Mouse (Mus musculus) liver, embryonic 12.5 days (tissue): ENCODE data around the gene Lrrn4. TPM values are rescaled to one million over a fixed set of nuclear protein-coding genes. Genes with fewer than 3 reads are reported as not detected.

Experiments used
- ATAC-seq: fragments of 200-750 bp; cut with Nextera tagmentation; 2 replicates; pipeline ENCODE4 v1.8.0; 2017; ENCODE audit warnings: moderate number of reproducible peaks, mild to moderate bottlenecking, moderate library complexity
- H3K27ac ChIP-seq: fragments of 300-500 bp; sonication (generic); 2 replicates; pipeline ENCODE4 v1.5.1; 2016; ENCODE audit warnings: mild to moderate bottlenecking
- H3K27me3 ChIP-seq: fragments of 300-500 bp; sonication (generic); replicated peaks from 2 replicates; pipeline ENCODE4 v1.6.1; 2016; ENCODE audit warnings: mild to moderate bottlenecking, moderate library complexity
- H3K36me3 ChIP-seq: fragments of 300-500 bp; sonication (generic); 2 replicates; pipeline ENCODE4 v1.6.1; 2016; ENCODE audit warnings: mild to moderate bottlenecking, moderate library complexity
- H3K4me1 ChIP-seq: fragments of 300-500 bp; sonication (generic); 2 replicates; pipeline ENCODE4 v1.6.1; 2016
- H3K4me2 ChIP-seq: fragments of 300-500 bp; sonication (generic); 2 replicates; pipeline ENCODE4 v1.6.1; 2016; ENCODE audit warnings: mild to moderate bottlenecking, moderate library complexity
- H3K4me3 ChIP-seq: fragments of 300-500 bp; sonication (generic); 2 replicates; pipeline ENCODE4 v1.5.1; 2016; ENCODE audit warnings: mild to moderate bottlenecking, moderate library complexity
- H3K9ac ChIP-seq: fragments of 300-500 bp; sonication (generic); 2 replicates; pipeline ENCODE4 v1.6.1; 2016; ENCODE audit warnings: mild to moderate bottlenecking, moderate library complexity
- H3K9me3 ChIP-seq: fragments of 300-500 bp; sonication (generic); replicated peaks from 2 replicates; pipeline ENCODE4 v1.6.1; 2016; ENCODE audit warnings: mild to moderate bottlenecking, moderate library complexity
- WGBS: fragments of 180-500 bp; shearing (Covaris S2); methylation state at CpG from one replicate; pipeline ENCODE4 v1.1.7; 2016; ENCODE audit not compliant: insufficient replicate concordance; 5-methylcytosine and 5-hydroxymethylcytosine counted together
- polyA plus RNA-seq: library from polyadenylated mRNA; unstranded; fragments of >200 nt; fragmentation: Nextera tagmentation; extraction: Ambion mirVana; gene quantifications from 2 replicates; pipeline ENCODE4 v1.2.1, GENCODE M21; 2016

Gene Lrrn4
- polyA plus RNA-seq, 1 experiment from 2014 or later: 1.8 TPM

GRCm38 (mm10) chr2:132901636-132902035 is 20.9 kb upstream of the Lrrn4 start:
- ATAC-seq: no peak

GRCm38 (mm10) chr2:132900596-132900995 is 19.9 kb upstream of the Lrrn4 start:
- H3K27ac ChIP-seq: no peak overlapping the region
- H3K27me3 ChIP-seq: no peaks in the 10 kb centered on the region
- H3K9me3 ChIP-seq: no peaks in the 10 kb centered on the region
- no peak for ATAC-seq
- H3K36me3 ChIP-seq: no peaks in the 10 kb centered on the region
- no peaks in the 10 kb centered on the region for H3K4me1 ChIP-seq
- no peak overlapping the region for H3K4me3 ChIP-seq
- no peak overlapping the region for H3K9ac ChIP-seq
- 57% methylated on average over 1 of the region's 1 CpGs for WGBS
- no peak overlapping the region for H3K4me2 ChIP-seq

More at GRCm38 (mm10) chr2:132901636-132902035, 20.9 kb upstream of the Lrrn4 start:
- Histone ChIP-seq H3K4me3 (no peak overlapping the region), H3K27ac (no peak overlapping the region), H3K4me2 (no peak overlapping the region), H3K4me1 (no peaks in the 10 kb centered on the region), H3K9me3 (no peaks in the 10 kb centered on the region), H3K9ac (no peak overlapping the region), H3K36me3 (no peaks in the 10 kb centered on the region), H3K27me3 (no peaks in the 10 kb centered on the region)
- WGBS: 63% methylated on average over 4 of the region's 4 CpGs

- H3K27me3 ChIP-seq: no peaks in the 10 kb centered on the region; the same call in 1 of the 2 replicates
- H3K4me3 ChIP-seq: no peak overlapping the region
- no peak overlapping the region for H3K9ac ChIP-seq
- 25% methylated on average over 1 of the region's 1 CpGs for WGBS
- no peak for ATAC-seq
- H3K4me2 ChIP-seq: no peak overlapping the region
- H3K27ac ChIP-seq: no peak overlapping the region
- no peaks in the 10 kb centered on the region for H3K36me3 ChIP-seq
- no peaks in the 10 kb centered on the region for H3K4me1 ChIP-seq
- no peaks in the 10 kb centered on the region for H3K9me3 ChIP-seq
These were observed 17.5 kb upstream of the Lrrn4 start for GRCm38 (mm10) chr2:132898211-132898610.

GRCm38 (mm10) chr2:132893826-132894225 is 13.1 kb upstream of the Lrrn4 start:
- no peaks in the 10 kb centered on the region for H3K36me3 ChIP-seq
- no peak overlapping the region for H3K9ac ChIP-seq
- H3K27ac ChIP-seq: no peak overlapping the region
- H3K4me3 ChIP-seq: no peak overlapping the region
- H3K4me2 ChIP-seq: no peak overlapping the region
- ATAC-seq: no peak
- 71% methylated on average over 5 of the region's 5 CpGs for WGBS
- no peaks in the 10 kb centered on the region for H3K9me3 ChIP-seq
- H3K27me3 ChIP-seq: no peaks in the 10 kb centered on the region; the same call in 1 of the 2 replicates
- H3K4me1 ChIP-seq: no peaks in the 10 kb centered on the region

GRCm38 (mm10) chr2:132885312-132885711 is 4.6 kb upstream of the Lrrn4 start:
- no peaks in the 10 kb centered on the region for H3K9me3 ChIP-seq
- H3K36me3 ChIP-seq: no peaks in the 10 kb centered on the region
- H3K4me2 ChIP-seq: no peak overlapping the region
- no peak overlapping the region for H3K27ac ChIP-seq
- no peak overlapping the region for H3K4me3 ChIP-seq
- peaks cover 22% of the 10 kb centered on the region for H3K27me3 ChIP-seq
- H3K9ac ChIP-seq: no peak overlapping the region
- 73% methylated on average over 7 of the region's 7 CpGs for WGBS
- peaks cover 8% of the 10 kb centered on the region; the same call in 1 of the 2 replicates for H3K4me1 ChIP-seq
- no peak for ATAC-seq

- no peak overlapping the region for H3K27ac ChIP-seq
These were observed 3.7 kb upstream of the Lrrn4 start for GRCm38 (mm10) chr2:132884303-132884967.

GRCm38 (mm10) chr2:132879261-132880044 is 1.2 kb downstream of the Lrrn4 start:
- Histone ChIP-seq H3K4me1 (peaks cover 17% of the 10 kb centered on the region; the same call in 1 of the 2 replicates), H3K9ac (no peak overlapping the region), H3K27me3 (peaks cover 62% of the 10 kb centered on the region), H3K36me3 (no peaks in the 10 kb centered on the region), H3K4me2 (peak overlapping the region; percentile 65), H3K27ac (no peak overlapping the region), H3K9me3 (no peaks in the 10 kb centered on the region), H3K4me3 (peak overlapping the region; percentile 45)
- WGBS: under 1% methylated on average over 58 of the region's 58 CpGs
- peak; percentile 27 for ATAC-seq

More at GRCm38 (mm10) chr2:132884303-132884967, 3.7 kb upstream of the Lrrn4 start:
- Histone ChIP-seq H3K27me3 (peaks cover 31% of the 10 kb centered on the region), H3K4me3 (no peak overlapping the region), H3K9ac (no peak overlapping the region), H3K4me2 (no peak overlapping the region), H3K36me3 (no peaks in the 10 kb centered on the region), H3K4me1 (peaks cover 12% of the 10 kb centered on the region; the same call in 1 of the 2 replicates), H3K9me3 (no peaks in the 10 kb centered on the region)
- WGBS: 57% methylated on average over 8 of the region's 8 CpGs
- no peak for ATAC-seq

GRCm38 (mm10) chr2:132876991-132877390 is 3.7 kb downstream of the Lrrn4 start:
- peaks cover 17% of the 10 kb centered on the region; the same call in 1 of the 2 replicates for H3K4me1 ChIP-seq
- no peak overlapping the region for H3K4me2 ChIP-seq
- WGBS: 18% methylated on average over 1 of the region's 1 CpGs
- H3K27me3 ChIP-seq: peaks cover 56% of the 10 kb centered on the region
- ATAC-seq: no peak
- H3K9me3 ChIP-seq: no peaks in the 10 kb centered on the region
- no peak overlapping the region for H3K9ac ChIP-seq
- no peak overlapping the region for H3K27ac ChIP-seq
- H3K4me3 ChIP-seq: no peak overlapping the region
- H3K36me3 ChIP-seq: no peaks in the 10 kb centered on the region

GRCm38 (mm10) chr2:132873657-132874326 is 6.9 kb downstream of the Lrrn4 start:
- Histone ChIP-seq H3K27ac (no peak overlapping the region), H3K4me3 (no peak overlapping the region), H3K9me3 (no peaks in the 10 kb centered on the region), H3K36me3 (no peaks in the 10 kb centered on the region), H3K4me1 (no peaks in the 10 kb centered on the region), H3K4me2 (no peak overlapping the region), H3K9ac (no peak overlapping the region), H3K27me3 (peaks cover 24% of the 10 kb centered on the region)
- ATAC-seq: peak; percentile 40; the same call in 1 of the 2 replicates
- WGBS: 56% methylated on average over 10 of the region's 10 CpGs

GRCm38 (mm10) chr2:132871663-132872062 is 9.0 kb downstream of the Lrrn4 start:
- Histone ChIP-seq H3K4me1 (no peaks in the 10 kb centered on the region), H3K36me3 (peaks cover 4% of the 10 kb centered on the region; the same call in 1 of the 2 replicates), H3K4me3 (no peak overlapping the region), H3K9me3 (no peaks in the 10 kb centered on the region), H3K4me2 (no peak overlapping the region), H3K9ac (no peak overlapping the region), H3K27ac (no peak overlapping the region), H3K27me3 (0 out of 2 replicates have a peak, but pooled peaks cover 5% of the 10 kb centered on the region)
- WGBS: 65% methylated on average over 3 of the region's 3 CpGs
- ATAC-seq: no peak

- Histone ChIP-seq H3K4me2 (no peak overlapping the region), H3K27ac (no peak overlapping the region), H3K9ac (no peak overlapping the region), H3K27me3 (no peaks in the 10 kb centered on the region), H3K4me3 (no peak overlapping the region), H3K9me3 (no peaks in the 10 kb centered on the region), H3K36me3 (peaks cover 11% of the 10 kb centered on the region), H3K4me1 (no peaks in the 10 kb centered on the region)
- ATAC-seq: no peak
- WGBS: 70% methylated on average over 4 of the region's 4 CpGs
These were observed 10.4 kb downstream of the Lrrn4 start for GRCm38 (mm10) chr2:132870286-132870685.

GRCm38 (mm10) chr2:132869682-132870081 is 11.0 kb downstream of the Lrrn4 start:
- H3K4me3 ChIP-seq: no peak overlapping the region
- H3K4me2 ChIP-seq: no peak overlapping the region
- H3K4me1 ChIP-seq: no peaks in the 10 kb centered on the region
- 75% methylated on average over 5 of the region's 5 CpGs for WGBS
- no peaks in the 10 kb centered on the region for H3K9me3 ChIP-seq
- H3K27me3 ChIP-seq: no peaks in the 10 kb centered on the region
- no peak for ATAC-seq
- H3K27ac ChIP-seq: no peak overlapping the region
- peaks cover 14% of the 10 kb centered on the region for H3K36me3 ChIP-seq
- no peak overlapping the region for H3K9ac ChIP-seq
